Mouse (Mus musculus): ENCODE measurements around the gene Hdhd3.

DNA sequence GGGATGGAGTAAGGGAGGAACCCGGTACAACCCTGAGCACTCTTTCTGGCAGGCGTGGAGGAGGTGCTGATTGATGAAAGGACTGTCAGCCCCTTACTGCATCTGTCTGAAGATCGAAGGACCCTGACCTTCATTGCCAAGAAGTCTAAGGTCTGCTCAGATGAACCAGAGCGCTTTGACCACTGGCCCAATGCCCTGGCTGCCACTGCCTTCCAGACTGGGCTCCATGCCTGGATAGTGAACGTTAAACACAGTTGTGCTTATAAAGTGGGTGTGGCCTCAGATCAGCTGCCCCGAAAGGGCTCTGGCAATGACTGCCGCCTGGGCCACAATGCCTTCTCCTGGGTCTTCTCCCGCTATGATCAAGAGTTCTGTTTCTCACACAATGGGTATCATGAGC lies 7.3 kb downstream of the Hdhd3 start:
- TF ChIP-seq CTCF (IDR thresholded peaks at IDR 0.05; ENCODE audit: control insufficient read depth, insufficient read depth, insufficient read length) (no peak), MYOD1 (IDR thresholded peaks at IDR 0.05; ENCODE audit: control insufficient read depth, insufficient read length, low read depth) (no peak)
